ENCODE assay signal across 12 mouse cellular contexts in genomic region chr4:81568404-81568803, GRCm38 (mm10).
DNase-seq lines count a peak whose midpoint lies in the region; ATAC-seq and TF ChIP-seq lines count a peak whose summit lies in the region.
"Had no signal": no experiment of that assay in that cellular context is flagged by ENCODE, and none has a peak within 500 bp of the region (broad histone marks: within the 10 kb centered on the region; RNA-seq: fewer than 3 reads in every experiment).

No protein-coding gene starts in this region.

- H3K27me3 ChIP-seq in embryonic facial prominence, embryonic 12.5 days = no peaks in the 10 kb centered on the region
- H3K27me3 ChIP-seq in embryonic facial prominence, embryonic 10.5 days (replicated peaks; ENCODE audit: low read depth, poor library complexity, severe bottlenecking) = peaks cover under 1% of the 10 kb centered on the region; the same call in 1 of the 2 replicates
- H3K27me3 ChIP-seq in forebrain, embryonic 15.5 days = no peaks in the 10 kb centered on the region
- no peaks in the 10 kb centered on the region for H3K27me3 ChIP-seq in hindbrain, postnatal 0 days (ENCODE audit: insufficient read depth, low read length)
- H3K27me3 ChIP-seq in neural tube, embryonic 13.5 days = no peaks in the 10 kb centered on the region
- H3K27me3 ChIP-seq in liver, embryonic 11.5 days (replicated peaks; ENCODE audit: control insufficient read depth, insufficient read depth, low read length) = no peaks in the 10 kb centered on the region
- H3K27me3 ChIP-seq: heart, embryonic 12.5 days; megakaryocyte, embryonic 14.5 days had no signal

- DNase-seq in embryonic facial prominence, embryonic 10.5 days (ENCODE audit: low spot score) = no peak
- peak; percentile 44 for DNase-seq in hindbrain, postnatal 0 days (ENCODE audit: low spot score)
- DNase-seq in layer of hippocampus, postnatal 36 days = no peak
- DNase-seq in liver, embryonic 11.5 days (ENCODE audit: low spot score) = no peak
- DNase-seq in cerebellum, adult 11-12 months = no peak
- DNase-seq: adrenal gland, postnatal 10 days; gastrocnemius, postnatal 25 days had no signal

- no peak overlapping the region for H3K9ac ChIP-seq in embryonic facial prominence, embryonic 12.5 days
- H3K9ac ChIP-seq in forebrain, embryonic 15.5 days (replicated peaks) = no peak overlapping the region; the same call in 1 of the 2 replicates
- no peak overlapping the region for H3K9ac ChIP-seq in hindbrain, postnatal 0 days (replicated peaks; ENCODE audit: low read length)
- H3K9ac ChIP-seq in neural tube, embryonic 13.5 days = no peak overlapping the region
- H3K9ac ChIP-seq in liver, embryonic 11.5 days (ENCODE audit: low read depth, low read length) = no peak overlapping the region

- WGBS in embryonic facial prominence, embryonic 12.5 days = 76% methylated on average over 6 of the region's 6 CpGs
- WGBS in embryonic facial prominence, embryonic 10.5 days = 86% methylated on average over 6 of the region's 6 CpGs
- WGBS in forebrain, embryonic 15.5 days = 30% methylated on average over 6 of the region's 6 CpGs
- WGBS in hindbrain, postnatal 0 days = 36% methylated on average over 6 of the region's 6 CpGs
- WGBS in neural tube, embryonic 13.5 days = 52% methylated on average over 6 of the region's 6 CpGs
- WGBS in liver, embryonic 11.5 days = 85% methylated on average over 6 of the region's 6 CpGs

- H3K36me3 ChIP-seq in embryonic facial prominence, embryonic 12.5 days = no peaks in the 10 kb centered on the region
- H3K36me3 ChIP-seq in embryonic facial prominence, embryonic 10.5 days (replicated peaks) = no peaks in the 10 kb centered on the region
- H3K36me3 ChIP-seq in forebrain, embryonic 15.5 days = no peaks in the 10 kb centered on the region
- H3K36me3 ChIP-seq in hindbrain, postnatal 0 days (ENCODE audit: insufficient read depth, low read length) = no peaks in the 10 kb centered on the region
- H3K36me3 ChIP-seq in neural tube, embryonic 13.5 days = no peaks in the 10 kb centered on the region
- no peaks in the 10 kb centered on the region for H3K36me3 ChIP-seq in liver, embryonic 11.5 days (ENCODE audit: control insufficient read depth, insufficient read depth, low read length)
- H3K36me3 ChIP-seq: heart, embryonic 12.5 days had no signal

- no peak overlapping the region for H3K4me3 ChIP-seq in embryonic facial prominence, embryonic 12.5 days
- H3K4me3 ChIP-seq in embryonic facial prominence, embryonic 10.5 days = no peak overlapping the region
- H3K4me3 ChIP-seq in forebrain, embryonic 15.5 days = no peak overlapping the region
- no peak overlapping the region for H3K4me3 ChIP-seq in hindbrain, postnatal 0 days (ENCODE audit: low read length)
- no peak overlapping the region for H3K4me3 ChIP-seq in neural tube, embryonic 13.5 days
- H3K4me3 ChIP-seq in liver, embryonic 11.5 days (ENCODE audit: low read depth, low read length) = no peak overlapping the region
- H3K4me3 ChIP-seq: heart, embryonic 12.5 days; megakaryocyte, embryonic 14.5 days had no signal

- H3K4me2 ChIP-seq in embryonic facial prominence, embryonic 12.5 days (replicated peaks) = no peak overlapping the region
- H3K4me2 ChIP-seq in forebrain, embryonic 15.5 days (replicated peaks) = no peak overlapping the region
- no peak overlapping the region for H3K4me2 ChIP-seq in hindbrain, postnatal 0 days (ENCODE audit: low read depth, low read length)
- H3K4me2 ChIP-seq in neural tube, embryonic 13.5 days = no peak overlapping the region
- no peak overlapping the region for H3K4me2 ChIP-seq in liver, embryonic 11.5 days
- H3K4me2 ChIP-seq: heart, embryonic 12.5 days had no signal

- 0 out of 2 replicates have a peak overlapping the region, but pooled peaks have one; percentile 14 for H3K27ac ChIP-seq in embryonic facial prominence, embryonic 12.5 days
- H3K27ac ChIP-seq in embryonic facial prominence, embryonic 10.5 days (replicated peaks) = no peak overlapping the region
- H3K27ac ChIP-seq in forebrain, embryonic 15.5 days (replicated peaks) = peak overlapping the region; percentile 90
- peak overlapping the region; percentile 69; the same call in 1 of the 2 replicates for H3K27ac ChIP-seq in hindbrain, postnatal 0 days
- H3K27ac ChIP-seq in neural tube, embryonic 13.5 days (replicated peaks) = peak overlapping the region; percentile 83
- no peak overlapping the region for H3K27ac ChIP-seq in liver, embryonic 11.5 days (ENCODE audit: low read depth, low read length)

- no peaks in the 10 kb centered on the region for H3K9me3 ChIP-seq in embryonic facial prominence, embryonic 12.5 days
- H3K9me3 ChIP-seq in embryonic facial prominence, embryonic 10.5 days = no peaks in the 10 kb centered on the region
- no peaks in the 10 kb centered on the region for H3K9me3 ChIP-seq in forebrain, embryonic 15.5 days
- no peaks in the 10 kb centered on the region for H3K9me3 ChIP-seq in hindbrain, postnatal 0 days (ENCODE audit: low read length)
- H3K9me3 ChIP-seq in neural tube, embryonic 13.5 days = no peaks in the 10 kb centered on the region
- H3K9me3 ChIP-seq in liver, embryonic 11.5 days (ENCODE audit: control insufficient read depth, low read length) = no peaks in the 10 kb centered on the region
- H3K9me3 ChIP-seq: heart, embryonic 12.5 days; megakaryocyte, embryonic 14.5 days had no signal

- ATAC-seq in embryonic facial prominence, embryonic 12.5 days (ENCODE audit: insufficient number of reproducible peaks, insufficient read depth, low FRiP score, low TSS enrichment) = no peak
- peak; percentile 42; the same call in 1 of the 2 replicates for ATAC-seq in forebrain, embryonic 15.5 days (replicated peaks)
- peak; percentile 46; the same call in 1 of the 2 replicates for ATAC-seq in hindbrain, postnatal 0 days
- ATAC-seq in neural tube, embryonic 13.5 days (ENCODE audit: low read depth) = 0 out of 2 replicates have a peak, but pooled peaks have one; percentile 64
- no peak for ATAC-seq in liver, embryonic 11.5 days (replicated peaks; ENCODE audit: low FRiP score)

- H3K4me1 ChIP-seq in embryonic facial prominence, embryonic 12.5 days = peaks cover 16% of the 10 kb centered on the region
- H3K4me1 ChIP-seq in embryonic facial prominence, embryonic 10.5 days = peaks cover 8% of the 10 kb centered on the region
- H3K4me1 ChIP-seq in forebrain, embryonic 15.5 days = peaks cover 68% of the 10 kb centered on the region
- H3K4me1 ChIP-seq in hindbrain, postnatal 0 days (ENCODE audit: insufficient read depth, low read length) = peaks cover 6% of the 10 kb centered on the region; the same call in 1 of the 2 replicates
- H3K4me1 ChIP-seq in neural tube, embryonic 13.5 days (replicated peaks) = peaks cover 44% of the 10 kb centered on the region
- no peaks in the 10 kb centered on the region for H3K4me1 ChIP-seq in liver, embryonic 11.5 days (replicated peaks; ENCODE audit: control insufficient read depth, insufficient read depth, low read length)
- H3K4me1 ChIP-seq: megakaryocyte, embryonic 14.5 days had no signal

- no peak for TF ChIP-seq CTCF in hindbrain, postnatal 0 days (IDR thresholded peaks at IDR 0.05; ENCODE audit: low read depth)

Comparison
In these comparisons a context has a peak if more than half of its experiments do, and no peak if none do; other contexts are left out.
1. H3K27ac ChIP-seq: peak in embryonic facial prominence, embryonic 12.5 days (single experiment), forebrain, embryonic 15.5 days (single experiment), hindbrain, postnatal 0 days (single experiment) and neural tube, embryonic 13.5 days (single experiment); none in embryonic facial prominence, embryonic 10.5 days (single experiment) and liver, embryonic 11.5 days (single experiment).
2. ATAC-seq: peak in forebrain, embryonic 15.5 days (single experiment), hindbrain, postnatal 0 days (single experiment) and neural tube, embryonic 13.5 days (single experiment); none in embryonic facial prominence, embryonic 12.5 days (single experiment) and liver, embryonic 11.5 days (single experiment).